Mouse (Mus musculus) heart, adult 9 months (tissue): ENCODE results near the gene Stat1.

Source experiments
- DNase-seq, 2 experiments: peaks; one replicate each; pipeline ENCODE4 v3.0.0; 2022; ENCODE audit warnings: low spot score in 2 of 2

The Stat1 gene

GRCm38 (mm10) chr1:52131787-52132377 lies 12.6 kb downstream of the Stat1 start:
- no peak for DNase-seq

GRCm38 (mm10) chr1:52133254-52133653 lies 14.0 kb downstream of the Stat1 start:
- no peak for DNase-seq

DNA sequence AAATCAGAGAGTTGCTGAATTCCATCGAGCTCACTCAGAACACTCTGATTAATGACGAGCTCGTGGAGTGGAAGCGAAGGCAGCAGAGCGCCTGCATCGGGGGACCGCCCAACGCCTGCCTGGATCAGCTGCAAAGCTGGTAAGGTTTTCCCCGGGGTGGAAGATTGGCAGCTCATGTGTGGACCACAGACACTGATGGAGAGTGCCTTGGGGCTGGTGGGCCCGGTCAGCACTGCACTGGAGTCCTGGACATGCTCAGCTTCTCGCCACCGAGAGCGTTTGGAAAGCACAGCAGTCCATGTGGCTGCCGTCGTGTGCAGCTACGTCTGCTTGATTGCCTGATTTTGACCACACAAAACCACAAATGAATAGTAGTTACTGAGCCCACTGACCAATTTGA lies 18.1 kb downstream of the Stat1 start:
- no peak for DNase-seq

- DNase-seq = no peak
Measured at GRCm38 (mm10) chr1:52140534-52140933, 21.3 kb downstream of the Stat1 start.

DNA sequence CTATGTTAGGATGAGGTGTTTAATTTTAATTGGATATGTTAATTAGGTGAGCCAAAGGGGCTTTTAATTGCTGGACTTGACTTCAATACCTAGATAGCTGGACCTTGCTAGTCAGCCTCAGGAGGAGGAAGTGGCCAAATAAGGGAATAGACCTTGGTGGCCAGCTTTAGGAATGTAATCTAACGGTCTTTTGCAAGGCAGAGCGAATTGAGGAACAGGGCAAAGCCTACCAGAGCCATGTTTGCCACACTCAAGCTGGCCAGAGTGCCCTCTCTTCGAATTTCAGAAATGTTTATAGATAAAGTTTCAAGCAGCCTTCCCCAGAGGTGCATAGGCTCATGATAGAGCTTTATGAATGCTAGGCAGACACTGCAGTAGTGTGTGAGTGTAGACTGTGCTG lies 22.2 kb downstream of the Stat1 start:
- no peak for DNase-seq

DNA sequence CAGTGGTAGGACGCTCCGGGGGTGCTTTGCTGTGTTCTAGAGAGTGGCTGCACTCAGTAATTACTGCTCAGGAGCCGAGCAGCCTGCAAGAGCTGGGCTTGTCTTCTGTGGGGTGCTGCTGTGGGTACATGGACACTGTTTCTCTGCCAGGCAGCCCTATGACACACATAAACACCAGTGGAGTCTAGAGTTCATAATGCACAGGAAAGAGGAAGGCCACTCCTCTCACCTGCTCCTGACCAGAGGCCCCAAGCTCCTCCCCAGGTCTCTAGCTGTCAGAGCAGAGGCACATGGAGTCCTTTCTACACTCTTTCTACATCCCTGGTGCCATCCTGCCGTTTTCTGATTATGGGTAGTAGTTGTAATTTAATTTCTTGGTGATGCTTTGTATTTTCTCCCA lies 22.9 kb downstream of the Stat1 start:
- no peak for DNase-seq

- no peak for DNase-seq
Measured at GRCm38 (mm10) chr1:52143191-52143590, 24.0 kb downstream of the Stat1 start.

- no peak for DNase-seq
Measured at GRCm38 (mm10) chr1:52143596-52144156, 24.4 kb downstream of the Stat1 start.

- DNase-seq = no peak
Measured at GRCm38 (mm10) chr1:52144907-52145306, 25.7 kb downstream of the Stat1 start.

GRCm38 (mm10) chr1:52146214-52146970 lies 27.2 kb downstream of the Stat1 start:
- DNase-seq = peak in 1 of 2 experiments; percentile 30

DNA sequence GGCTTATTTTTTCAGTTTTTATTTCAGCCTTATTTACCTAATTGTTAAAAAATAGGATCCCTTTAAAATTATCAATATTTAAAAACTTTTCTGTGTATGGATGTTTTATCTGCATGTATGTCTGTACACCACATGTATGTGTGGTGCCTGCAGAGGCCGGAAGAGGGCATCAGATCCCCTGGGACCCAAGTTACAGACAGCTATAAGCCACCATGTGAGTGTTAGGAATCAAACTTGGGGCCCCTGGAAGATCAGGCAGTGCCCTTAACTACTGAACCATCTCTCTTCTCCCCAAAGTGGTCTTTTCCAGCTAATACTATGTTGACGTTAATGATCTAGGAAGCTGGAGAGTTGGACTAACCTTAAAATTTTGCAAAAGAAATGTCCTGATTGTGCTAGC lies 28.2 kb downstream of the Stat1 start:
- DNase-seq = no peak

DNA sequence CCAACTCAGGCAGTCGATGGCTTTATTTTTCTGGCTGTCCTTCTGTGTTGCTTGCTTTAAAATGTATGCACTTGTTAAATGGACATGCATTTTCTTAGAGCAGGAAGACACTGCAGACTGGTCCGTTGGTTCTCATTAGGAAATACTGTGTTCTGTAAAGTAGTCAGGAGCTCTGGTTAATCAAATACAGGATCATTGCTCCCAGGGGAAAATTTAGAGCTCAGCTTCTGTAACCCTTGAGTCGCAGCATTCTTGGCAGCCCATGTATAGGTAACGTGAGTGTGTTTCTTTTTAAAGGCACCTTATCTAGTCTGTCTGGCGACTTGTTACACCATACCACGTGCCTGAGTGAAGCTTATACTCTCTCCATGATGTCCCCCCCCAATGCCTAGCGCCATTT lies 28.9 kb downstream of the Stat1 start:
- DNase-seq = no peak

GRCm38 (mm10) chr1:52148696-52149095 lies 29.5 kb downstream of the Stat1 start:
- DNase-seq = no peak

DNA sequence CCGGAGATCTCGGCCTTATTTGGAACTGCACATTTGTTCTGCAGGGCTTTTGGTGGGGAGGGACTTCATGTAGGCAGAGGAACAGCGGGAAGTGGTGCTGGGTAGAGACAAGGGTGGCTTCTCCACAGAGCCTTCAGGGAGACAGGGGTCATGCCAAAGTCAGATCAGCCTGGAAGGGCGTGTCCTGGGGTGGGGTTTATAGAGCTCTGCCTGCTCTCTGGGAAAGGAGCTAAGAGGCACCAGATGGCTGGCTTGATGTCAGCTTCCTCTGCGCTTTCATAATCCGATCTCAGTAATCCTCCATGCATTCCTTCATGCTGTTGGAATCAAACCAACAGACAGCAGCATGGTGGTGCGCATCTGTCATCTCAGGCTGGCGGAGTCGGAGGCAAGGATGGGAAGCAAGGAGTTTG lies 30.7 kb downstream of the Stat1 start:
- DNase-seq = peak; percentile 59 to 66

DNA sequence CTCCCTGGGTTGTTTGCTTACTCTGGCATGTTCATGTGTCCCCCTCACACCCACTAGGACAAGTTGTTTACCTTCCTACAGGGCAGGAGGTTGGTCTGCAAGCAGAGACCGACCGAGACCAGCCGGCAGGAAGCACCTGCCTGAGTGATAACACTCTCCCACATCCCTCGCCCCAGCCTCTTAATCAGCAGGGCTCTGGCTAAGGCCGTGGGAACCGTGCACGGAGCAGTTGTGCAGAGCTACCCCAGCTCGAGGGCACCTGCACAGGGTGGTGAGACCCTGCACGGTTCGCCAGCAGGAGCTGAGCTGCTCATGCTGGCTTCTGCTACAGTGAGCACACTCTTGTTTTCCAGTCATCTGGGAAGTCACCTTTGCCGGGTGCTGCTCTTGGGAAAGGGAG lies 31.4 kb downstream of the Stat1 start:
- peak in 1 of 2 experiments; percentile 57 for DNase-seq

- no peak for DNase-seq
Measured at GRCm38 (mm10) chr1:52151166-52151565, 31.9 kb downstream of the Stat1 start.

DNA sequence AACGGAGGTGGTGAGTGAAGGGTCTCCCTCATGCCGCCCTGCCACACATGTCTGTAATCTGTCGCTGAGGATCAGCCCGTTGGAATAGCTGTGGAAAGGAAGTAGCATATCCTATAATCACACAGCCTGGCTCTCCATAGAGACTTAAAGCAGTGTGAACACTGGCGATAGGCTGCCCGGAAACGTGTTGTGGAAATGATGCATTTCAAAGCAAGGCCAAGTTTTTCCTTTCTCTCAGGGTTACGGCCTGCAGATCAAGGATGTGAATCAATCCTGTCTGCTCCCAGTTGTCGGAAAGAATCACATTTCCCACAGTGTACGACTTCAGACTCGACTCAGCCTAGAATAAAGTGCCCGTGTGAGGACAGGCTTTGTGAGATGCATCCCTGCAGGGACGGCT lies 33.1 kb downstream of the Stat1 start:
- peak; percentile 43 to 56 for DNase-seq

DNA sequence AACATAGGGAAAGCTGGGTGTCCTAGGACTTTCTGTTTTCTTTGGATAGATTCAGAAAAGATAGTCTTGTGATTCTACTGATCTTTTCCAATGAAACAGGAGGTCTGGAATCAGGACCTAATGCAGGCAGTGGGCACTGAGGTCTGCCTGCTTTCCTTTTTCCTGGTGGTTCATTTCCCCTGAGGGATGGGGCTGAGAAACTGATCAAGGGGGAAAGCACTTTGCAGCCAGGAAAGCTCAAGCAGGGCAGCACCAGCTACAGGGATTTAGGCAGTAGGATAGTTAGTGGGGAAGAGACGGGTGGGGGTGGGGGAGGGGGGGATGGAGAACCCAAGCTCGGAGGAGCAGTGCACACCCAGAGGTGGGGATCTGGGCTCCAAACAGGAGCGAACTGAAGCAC lies 33.7 kb downstream of the Stat1 start:
- no peak for DNase-seq

GRCm38 (mm10) chr1:52154890-52155289 lies 35.6 kb downstream of the Stat1 start:
- DNase-seq = no peak

- DNase-seq = no peak
Measured at GRCm38 (mm10) chr1:52156351-52156750, 37.1 kb downstream of the Stat1 start.

DNA sequence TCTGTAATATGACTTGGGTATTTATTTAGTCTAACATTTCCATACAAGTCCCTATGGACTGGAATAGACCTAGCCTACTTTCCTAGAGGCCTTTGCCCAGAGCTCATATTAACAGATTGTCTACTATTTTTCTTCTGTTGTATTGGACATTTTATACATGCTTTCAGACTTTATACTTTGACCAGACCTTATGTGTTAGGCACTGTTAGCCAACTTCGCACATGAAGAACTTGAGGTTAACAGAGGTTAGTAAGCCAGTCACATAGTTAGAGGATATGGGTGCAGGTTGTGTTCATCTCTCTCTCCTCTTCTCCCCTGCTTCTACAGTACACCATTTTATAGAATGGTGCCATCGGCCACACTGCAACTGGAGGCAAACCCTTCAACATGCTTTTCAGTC lies 38.8 kb downstream of the Stat1 start:
- DNase-seq = no peak

DNA sequence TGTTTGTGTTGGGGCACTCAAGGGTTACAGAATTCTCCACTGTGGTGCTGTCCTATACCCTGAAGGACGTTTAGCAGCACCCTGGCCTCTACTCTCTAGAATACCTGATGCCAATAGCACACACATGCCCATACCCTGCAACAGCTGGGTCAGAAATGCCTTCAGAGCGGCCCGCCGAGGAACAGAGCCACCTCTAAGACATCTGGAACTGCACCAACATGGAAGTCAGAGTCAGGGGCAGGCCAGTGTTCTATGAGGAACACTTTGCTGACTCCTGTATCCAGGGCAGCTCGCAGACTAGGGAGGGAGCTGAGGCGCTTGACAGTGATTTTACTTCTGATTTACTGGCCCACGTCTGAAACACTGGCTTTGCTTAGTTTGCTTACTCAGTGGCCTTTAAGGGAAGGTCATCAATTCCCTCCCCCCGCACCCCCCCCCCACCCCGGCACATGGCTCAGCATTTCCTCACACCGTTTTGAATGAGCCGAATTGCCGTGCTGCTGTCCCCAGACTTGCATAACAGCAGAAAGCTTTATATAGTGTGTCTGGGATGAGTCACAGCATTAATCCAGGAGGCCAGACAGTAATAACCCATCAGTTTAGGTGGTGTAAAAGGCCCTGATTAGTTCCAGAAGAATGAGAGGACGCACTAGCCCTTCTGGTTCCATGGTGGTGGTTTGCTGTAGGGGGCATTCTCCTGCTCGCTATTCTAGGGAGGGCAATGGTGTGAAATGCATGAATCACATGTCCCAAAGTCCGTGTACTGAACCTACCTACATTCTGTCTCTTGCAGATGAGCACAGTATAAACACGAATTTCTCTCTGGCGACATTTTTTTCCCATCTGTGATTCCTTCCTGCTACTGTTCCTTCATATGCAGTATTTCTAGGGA lies 39.5 kb downstream of the Stat1 start:
- no peak for DNase-seq
